Mouse (Mus musculus): ENCODE measurements at regions not wholly inside any gene's neighbourhood (a gene's known extent, or its start where the extent isn't known, plus 50 kb on each side); places are given as distances from the start of the nearest gene placed in this dataset.

DNA sequence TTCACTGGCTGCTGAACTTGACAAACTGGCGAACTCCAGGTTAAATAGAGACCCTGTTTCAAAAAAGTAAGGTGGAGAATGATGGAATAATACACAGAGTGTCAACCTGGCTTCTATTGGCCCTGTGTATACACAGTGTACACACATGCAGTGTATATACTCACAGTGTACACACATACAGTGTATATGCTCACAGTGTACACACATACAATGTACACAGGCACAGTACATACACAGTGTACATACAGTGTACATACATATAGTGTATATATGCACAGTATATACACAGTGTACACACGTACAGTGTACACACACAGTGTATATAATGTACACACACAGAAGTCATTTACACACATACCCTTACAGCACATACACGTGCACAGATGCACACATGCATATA lies 52.4 kb upstream of the Aldh1b1 start:
- no peak for ATAC-seq (replicated peaks; ENCODE audit: insufficient number of reproducible peaks, low FRiP score, low TSS enrichment, poor library complexity, severe bottlenecking)

DNA sequence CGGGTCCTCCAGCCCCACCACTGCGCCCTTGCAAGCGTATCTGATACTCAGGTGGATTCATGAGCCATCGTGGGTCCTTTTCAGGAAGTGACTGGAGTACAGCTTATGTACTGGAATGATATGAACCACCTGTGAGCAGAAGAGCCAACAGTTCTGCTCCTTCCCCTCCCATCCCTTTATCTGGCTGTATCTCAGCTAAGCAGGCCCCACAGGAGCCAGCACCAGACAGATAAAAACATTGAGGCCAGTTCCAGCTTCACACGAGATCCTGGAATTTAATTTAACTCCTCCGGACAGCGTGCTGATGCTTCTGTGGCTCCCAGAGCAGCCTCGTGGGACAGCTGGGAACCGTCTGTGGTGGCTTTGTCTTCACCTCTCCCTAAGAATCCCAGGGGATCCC lies 53.1 kb upstream of the Aldh1b1 start:
- no peak for ATAC-seq (replicated peaks; ENCODE audit: insufficient number of reproducible peaks, low FRiP score, low TSS enrichment, poor library complexity, severe bottlenecking)

DNA sequence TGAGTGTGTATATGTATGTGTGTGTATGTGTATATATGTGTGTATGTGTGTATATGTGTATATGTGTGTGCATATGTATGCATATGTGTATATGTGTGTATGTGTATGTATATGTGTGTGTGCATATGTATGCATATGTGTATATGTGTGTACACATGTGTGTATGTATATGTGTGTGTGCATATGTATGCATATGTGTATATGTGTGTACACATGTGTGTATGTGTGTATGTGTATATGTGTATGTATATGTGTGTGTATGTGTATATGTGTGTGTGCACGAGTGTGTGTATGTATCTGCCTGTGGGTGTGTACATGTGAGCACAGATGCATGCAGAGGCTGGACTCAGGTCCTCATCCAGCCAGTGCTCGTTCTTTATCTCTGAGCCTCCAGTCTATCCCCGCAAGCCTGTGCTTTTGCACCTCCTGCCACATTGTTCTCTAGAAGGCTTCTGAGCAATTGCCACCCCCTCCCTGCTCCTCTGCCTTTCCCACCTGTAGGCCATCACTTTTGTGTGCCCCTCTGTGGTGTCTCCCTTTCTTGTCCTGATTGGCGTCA lies 53.9 kb upstream of the Aldh1b1 start:
- ATAC-seq (replicated peaks; ENCODE audit: insufficient number of reproducible peaks, low FRiP score, low TSS enrichment, poor library complexity, severe bottlenecking), result no peak

DNA sequence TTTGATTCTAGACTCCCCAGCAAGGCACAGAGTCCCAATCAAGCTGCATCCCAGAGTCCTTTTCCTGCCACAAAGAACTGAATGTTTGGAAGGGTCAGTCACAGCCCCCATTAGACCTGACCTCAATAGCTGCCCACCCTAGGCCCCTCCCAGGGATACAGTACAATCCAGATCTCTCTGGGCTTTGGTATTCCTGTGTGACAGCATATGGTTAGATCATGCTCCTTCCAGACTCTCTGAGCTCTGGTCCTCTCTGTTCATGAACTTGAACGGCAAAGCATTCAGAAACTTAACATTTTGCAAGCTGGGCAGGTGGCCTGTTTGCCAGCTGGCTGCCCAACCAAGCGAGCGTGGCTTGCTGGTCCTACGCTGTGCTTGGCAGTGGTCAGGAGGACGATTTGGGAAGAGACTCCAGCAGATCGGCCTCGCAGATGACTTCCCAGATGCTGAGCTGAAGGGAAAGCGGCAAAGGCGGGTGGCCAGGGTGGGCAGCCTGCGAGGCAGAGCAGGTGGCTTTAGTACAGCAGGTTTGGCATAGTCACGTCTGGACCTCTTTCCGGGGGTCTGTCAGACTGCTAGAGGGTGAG lies 58.0 kb upstream of the Aldh1b1 start:
- no peak for ATAC-seq (replicated peaks; ENCODE audit: insufficient number of reproducible peaks, low FRiP score, low TSS enrichment, poor library complexity, severe bottlenecking)

DNA sequence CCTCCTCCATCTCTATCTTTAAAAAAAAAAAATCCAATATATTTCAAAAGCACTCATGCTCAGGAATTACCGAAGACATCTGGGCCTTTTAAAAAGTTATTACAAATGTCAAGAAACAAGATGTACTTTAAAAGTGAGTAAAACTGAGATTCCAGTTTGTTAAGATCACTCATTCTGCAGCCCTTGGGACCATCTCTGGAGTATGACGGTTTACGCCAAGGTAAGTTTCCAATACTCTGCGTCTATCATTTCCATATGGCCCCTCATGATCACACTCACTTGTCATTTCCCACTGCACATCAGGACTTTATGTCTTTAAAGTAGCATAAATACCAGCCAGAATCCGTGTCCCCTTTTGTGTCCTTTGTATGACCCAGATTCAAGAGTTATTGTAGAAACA lies 58.5 kb upstream of the Aldh1b1 start:
- ATAC-seq (replicated peaks; ENCODE audit: insufficient number of reproducible peaks, low FRiP score, low TSS enrichment, poor library complexity, severe bottlenecking), result no peak

DNA sequence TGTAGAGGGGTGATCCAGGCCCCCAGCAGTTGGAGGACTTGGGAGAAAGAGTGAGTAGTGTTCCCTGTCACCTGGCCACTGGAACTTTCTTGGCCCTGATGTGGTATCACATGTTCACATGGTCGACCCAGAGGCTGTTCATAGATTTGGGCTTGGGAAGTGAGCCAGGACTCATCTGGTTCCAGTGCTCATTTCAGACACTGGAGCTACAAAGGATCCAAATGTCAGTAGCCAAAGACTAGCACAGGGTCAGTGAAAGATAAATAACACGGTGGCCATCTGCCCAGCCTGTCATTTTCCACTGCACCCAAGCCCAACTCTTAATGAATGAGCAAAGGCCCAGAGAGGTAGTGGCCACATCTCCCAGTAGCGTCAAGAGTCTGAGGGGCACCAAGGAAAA lies 59.1 kb upstream of the Aldh1b1 start:
- no peak for ATAC-seq (replicated peaks; ENCODE audit: insufficient number of reproducible peaks, low FRiP score, low TSS enrichment, poor library complexity, severe bottlenecking)

DNA sequence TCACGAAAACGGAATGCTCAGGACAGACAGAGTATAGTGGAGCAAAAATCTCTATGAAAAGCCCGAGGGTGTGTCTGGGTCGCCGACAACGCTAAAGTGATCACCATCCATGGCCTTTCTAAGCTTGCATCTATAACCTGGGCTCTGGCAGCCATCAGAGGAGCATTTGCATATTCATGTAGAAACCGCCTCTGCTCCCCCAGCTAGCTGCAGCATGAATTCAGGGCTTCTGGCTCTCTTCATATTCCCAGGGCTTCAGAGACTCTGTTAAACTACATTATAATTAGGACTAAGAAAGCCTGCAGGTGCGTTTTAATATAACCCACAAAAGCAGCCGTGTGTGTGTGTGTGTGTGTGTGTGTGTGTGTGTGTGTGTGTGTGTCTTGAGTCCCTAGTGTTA lies 59.7 kb upstream of the Aldh1b1 start:
- ATAC-seq (replicated peaks; ENCODE audit: insufficient number of reproducible peaks, low FRiP score, low TSS enrichment, poor library complexity, severe bottlenecking), result no peak

DNA sequence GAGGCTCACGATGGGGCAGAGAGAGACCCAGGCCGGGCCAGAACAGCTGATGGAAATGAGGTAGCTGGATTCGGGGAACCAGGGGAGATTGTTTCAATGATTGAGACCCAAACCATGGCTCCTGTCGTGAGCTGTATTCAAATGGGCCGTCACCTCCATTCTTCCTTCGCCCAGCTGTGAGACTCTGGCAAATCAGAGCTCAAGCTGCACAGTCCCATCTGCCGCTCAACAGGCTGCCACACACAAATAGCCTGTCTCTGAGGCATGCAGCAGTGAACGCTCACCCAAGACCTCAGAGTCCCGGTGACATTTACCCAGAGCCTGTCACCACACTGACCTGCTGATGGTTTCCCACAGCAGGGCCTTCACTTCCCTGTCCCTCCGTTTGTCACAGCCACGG lies 60.1 kb upstream of the Aldh1b1 start:
- ATAC-seq (replicated peaks; ENCODE audit: insufficient number of reproducible peaks, low FRiP score, low TSS enrichment, poor library complexity, severe bottlenecking), result no peak

DNA sequence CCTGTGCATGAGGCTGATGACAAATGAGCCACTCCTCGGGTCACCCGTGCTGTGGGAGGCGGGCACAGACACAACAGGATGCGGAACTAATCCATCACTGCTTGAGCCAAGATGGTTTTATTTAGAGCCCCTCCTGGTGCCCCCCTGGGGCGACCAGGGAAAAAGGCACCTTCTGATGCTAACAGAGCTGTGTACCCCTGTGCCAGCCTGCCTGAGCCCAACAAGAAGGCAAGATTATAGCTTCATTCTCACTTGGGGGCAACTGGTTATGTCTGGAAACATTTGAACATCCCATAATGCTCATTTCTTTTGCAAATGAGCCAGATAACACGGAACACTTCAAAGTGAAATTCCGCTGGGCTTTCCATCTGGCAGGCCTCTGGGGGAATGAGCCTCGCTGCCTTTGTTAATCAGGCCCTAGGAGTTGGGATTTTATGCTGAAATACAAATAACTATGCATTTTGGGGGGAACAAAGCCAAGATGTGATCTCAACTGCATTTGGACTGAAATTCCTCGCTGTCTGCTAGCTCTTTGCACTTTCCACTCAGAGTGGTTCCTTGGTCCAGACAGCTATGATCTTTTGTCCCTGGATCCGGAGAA lies 62.5 kb upstream of the Aldh1b1 start:
- ATAC-seq (replicated peaks; ENCODE audit: insufficient number of reproducible peaks, low FRiP score, low TSS enrichment, poor library complexity, severe bottlenecking), result no peak

DNA sequence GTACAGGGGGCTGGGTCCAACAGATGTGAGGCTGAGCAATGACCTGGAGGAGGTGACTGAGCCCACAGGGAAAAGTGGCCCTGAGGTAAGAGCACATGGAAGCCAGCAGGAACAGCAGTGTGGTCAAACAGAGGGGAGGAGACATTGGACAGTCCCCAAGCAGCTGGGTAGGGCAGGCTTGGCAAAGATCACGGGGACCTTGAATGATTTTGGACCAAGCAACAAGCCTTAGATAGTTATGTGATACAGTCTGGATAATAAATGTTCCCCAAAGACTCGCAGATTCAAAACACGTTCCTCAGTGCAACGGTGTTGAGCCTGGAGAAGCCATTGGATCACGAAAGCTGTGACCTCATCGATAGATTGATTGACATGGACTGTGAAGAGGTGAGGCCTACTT lies 64.8 kb upstream of the Aldh1b1 start:
- ATAC-seq (replicated peaks; ENCODE audit: insufficient number of reproducible peaks, low FRiP score, low TSS enrichment, poor library complexity, severe bottlenecking), result no peak

DNA sequence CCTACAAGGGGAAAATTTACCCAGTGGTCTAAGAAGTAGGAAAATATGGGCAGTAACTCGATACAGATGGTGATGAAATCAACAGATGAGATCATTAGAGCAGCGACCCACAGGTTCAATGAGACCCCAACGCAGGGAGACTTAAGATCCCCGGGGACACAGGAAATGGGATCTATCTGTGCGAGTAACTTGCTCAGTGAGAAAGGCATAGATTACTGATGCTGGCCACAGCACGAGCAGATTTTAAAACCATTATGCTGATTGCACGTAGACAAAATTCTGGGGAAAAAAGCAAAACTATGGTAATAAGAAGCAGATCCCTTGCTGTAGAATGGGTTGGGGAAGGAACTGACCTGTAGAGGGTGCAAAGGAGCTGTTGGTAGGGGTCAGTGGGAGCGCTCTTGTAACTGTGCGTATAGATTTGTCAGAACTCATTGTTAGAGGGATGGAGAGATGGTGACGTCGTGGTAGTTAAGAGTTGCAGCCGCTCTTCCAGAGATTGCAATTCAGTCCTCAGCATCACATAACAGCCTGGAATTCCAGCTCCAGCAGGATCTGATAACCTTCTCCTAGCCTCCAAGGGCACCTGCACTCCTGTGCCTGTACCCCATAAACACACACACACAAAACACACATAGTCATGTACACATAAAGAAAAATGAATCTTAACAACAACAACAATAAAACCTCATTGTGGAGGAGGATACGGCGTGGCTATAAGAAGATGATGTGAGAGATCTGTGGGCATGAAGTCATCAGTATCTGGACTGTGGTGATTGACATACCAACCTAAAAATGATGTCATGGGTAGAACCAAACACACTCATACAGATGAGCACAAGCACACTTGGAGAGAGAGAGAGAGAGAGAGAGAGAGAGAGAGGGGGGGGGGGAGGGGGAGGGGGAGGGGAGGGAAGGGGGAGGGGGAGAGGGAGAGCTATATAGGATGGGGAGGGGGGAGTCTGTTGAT lies 67.7 kb upstream of the Aldh1b1 start:
- ATAC-seq (replicated peaks; ENCODE audit: insufficient number of reproducible peaks, low FRiP score, low TSS enrichment, poor library complexity, severe bottlenecking), result no peak

DNA sequence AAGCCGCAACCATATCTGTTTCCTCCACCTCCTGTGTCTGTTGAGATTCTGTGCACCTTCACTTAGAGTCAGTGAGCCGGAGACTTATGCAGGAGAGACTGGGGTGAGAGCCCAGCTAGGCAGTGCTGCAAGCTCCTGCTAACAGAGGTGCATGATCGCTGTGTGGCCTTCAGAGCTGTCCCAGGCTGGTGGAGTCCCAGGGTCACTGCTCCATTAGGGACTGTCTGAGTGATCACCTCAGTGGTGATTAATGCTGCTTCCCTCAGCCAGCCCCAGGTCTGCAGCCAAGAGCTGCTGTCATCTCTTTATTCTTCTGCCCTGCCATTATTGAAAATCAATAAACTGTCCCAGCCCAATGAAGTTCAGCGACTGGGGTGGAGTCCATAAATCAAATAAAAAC lies 69.0 kb upstream of the Aldh1b1 start:
- ATAC-seq (replicated peaks; ENCODE audit: insufficient number of reproducible peaks, low FRiP score, low TSS enrichment, poor library complexity, severe bottlenecking), result no peak

DNA sequence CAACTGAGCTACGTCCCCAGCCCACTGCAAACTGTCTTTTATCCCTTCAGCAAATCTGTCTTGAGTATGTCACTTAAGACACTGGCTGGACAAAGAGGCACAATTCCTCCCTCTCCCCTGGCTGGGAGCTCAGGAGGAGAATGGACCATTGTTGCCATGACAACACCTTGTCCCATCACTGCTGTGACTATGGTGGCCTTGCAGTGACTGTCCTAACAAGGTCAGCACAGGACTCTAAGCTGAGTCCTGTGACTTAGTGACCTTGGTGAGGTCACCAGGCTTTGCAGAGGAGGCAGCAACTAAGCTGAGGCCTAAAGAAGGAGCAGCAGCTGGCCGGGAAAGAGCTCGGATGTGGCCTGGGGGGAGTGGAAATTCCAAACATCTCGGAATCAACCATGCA lies 70.0 kb upstream of the Aldh1b1 start:
- ATAC-seq (replicated peaks; ENCODE audit: insufficient number of reproducible peaks, low FRiP score, low TSS enrichment, poor library complexity, severe bottlenecking), result no peak

DNA sequence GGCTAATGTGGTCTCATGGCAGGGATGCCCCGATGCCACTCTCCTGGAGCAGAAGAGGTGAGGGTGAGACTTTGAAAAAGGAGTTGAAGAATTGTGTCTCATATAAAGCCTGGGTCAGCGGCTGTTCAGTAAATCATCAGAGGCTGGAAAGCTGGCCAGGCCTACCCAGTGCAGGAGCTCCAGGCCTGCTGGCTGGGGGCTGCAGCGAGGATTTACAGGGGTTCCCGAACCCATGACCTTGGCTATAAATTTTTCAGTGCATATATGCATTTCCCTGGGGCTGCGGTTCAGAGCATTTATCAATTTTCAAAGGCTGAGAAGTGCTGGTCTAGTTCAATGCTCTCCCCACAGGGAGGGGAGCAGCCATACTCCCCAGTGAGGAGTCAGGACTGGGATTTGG lies 70.9 kb upstream of the Aldh1b1 start:
- no peak for ATAC-seq (replicated peaks; ENCODE audit: insufficient number of reproducible peaks, low FRiP score, low TSS enrichment, poor library complexity, severe bottlenecking)

DNA sequence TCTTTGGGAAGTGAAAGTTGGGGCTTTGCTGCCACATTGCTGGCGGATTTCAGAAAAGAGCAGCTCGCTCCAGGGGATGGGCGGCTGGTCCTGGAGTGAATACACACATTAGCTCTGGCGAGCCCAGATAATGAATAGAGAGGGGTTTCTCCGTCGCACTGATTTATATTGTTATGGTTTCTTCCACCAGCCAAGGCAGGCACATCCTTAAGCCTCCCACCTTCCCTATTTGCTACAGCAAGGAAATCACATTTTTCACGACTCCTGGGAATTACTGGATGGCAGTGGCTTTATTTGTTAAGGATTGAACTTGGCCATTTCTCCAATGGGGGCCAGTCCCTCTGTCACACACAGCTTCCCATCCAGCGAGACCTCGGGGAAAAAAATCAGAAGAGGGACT lies 71.3 kb upstream of the Aldh1b1 start:
- no peak for ATAC-seq (replicated peaks; ENCODE audit: insufficient number of reproducible peaks, low FRiP score, low TSS enrichment, poor library complexity, severe bottlenecking)

DNA sequence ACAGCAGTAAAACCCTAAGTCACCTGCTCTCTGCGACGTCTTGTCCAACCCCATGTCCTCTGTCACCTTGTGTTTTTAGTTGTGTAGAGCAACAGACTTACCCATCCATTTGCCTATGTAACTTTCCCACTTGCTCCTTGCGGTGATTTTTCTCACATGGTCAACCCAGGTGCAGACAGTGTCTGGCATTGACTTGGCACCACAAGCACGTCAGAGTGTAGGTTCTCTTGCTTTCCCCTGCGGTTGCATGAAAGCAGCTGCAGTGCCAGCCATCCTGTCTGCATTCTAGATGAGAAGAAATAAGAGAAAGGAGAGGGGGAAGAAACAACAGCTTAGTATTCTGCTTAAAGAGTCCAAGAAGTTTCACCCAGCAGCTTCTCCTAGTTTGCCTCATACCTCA lies 72.0 kb upstream of the Aldh1b1 start:
- no peak for ATAC-seq (replicated peaks; ENCODE audit: insufficient number of reproducible peaks, low FRiP score, low TSS enrichment, poor library complexity, severe bottlenecking)

DNA sequence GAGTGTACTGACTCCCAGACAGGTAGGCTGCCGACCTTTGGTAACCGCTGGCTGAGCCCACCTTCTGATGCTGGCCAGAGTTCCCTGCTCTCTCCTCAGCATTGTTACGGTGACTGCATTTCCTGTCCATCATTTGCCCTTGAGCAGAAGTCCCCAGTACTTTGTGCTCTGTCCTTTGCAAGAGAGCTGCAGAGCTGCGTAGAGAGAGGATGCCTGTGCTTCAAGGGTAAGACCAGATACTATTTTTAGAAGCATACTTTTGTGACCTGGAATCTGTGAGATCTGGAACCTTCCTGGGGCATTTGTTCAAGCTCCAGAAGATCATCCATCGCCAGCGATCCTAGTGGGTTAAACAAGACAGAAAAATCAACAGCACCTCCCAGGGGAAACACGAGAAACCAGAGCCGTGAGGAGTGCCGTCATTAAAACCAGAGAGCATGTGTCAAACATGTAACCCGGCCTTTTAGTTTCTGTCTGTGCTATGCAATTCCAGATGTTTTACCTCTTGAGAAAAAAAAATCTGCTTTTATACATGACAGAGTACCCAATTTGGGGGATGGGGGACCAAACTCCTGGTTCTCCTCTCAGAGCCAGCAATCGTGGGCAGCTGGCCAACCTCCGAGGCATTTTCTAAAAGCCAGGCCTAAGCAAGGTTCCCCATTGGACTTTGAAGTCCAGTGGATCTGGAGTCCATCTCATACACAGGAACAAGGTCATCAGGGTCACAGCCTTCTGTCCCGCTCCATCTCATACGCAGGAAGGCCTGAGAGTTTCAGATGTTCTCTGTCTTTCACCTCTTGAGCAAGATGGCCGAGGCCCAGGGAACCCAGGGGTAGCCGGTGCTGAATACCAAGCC lies 73.5 kb upstream of the Aldh1b1 start:
- no peak for ATAC-seq (replicated peaks; ENCODE audit: insufficient number of reproducible peaks, low FRiP score, low TSS enrichment, poor library complexity, severe bottlenecking)

DNA sequence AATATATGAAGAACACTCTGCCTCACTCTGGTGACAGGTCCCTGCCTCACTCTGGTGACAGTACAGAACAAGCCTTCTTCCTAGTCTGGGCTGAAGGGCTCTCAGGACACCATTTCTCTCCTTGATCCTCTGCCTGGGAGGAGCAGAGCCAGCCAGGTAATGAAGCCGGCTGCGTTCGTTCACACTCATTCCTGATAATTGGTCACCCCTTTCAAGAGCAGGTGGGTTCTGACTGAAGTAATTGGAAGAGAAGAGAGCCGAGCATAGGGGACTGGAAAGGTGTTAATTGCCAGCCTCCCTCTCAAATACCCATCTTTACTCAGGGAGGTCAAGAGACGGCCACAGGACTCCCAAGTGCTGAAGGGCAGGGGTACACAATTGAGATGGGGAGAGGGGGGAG lies 78.5 kb upstream of the Aldh1b1 start:
- ATAC-seq (replicated peaks; ENCODE audit: insufficient number of reproducible peaks, low FRiP score, low TSS enrichment, poor library complexity, severe bottlenecking), result no peak

DNA sequence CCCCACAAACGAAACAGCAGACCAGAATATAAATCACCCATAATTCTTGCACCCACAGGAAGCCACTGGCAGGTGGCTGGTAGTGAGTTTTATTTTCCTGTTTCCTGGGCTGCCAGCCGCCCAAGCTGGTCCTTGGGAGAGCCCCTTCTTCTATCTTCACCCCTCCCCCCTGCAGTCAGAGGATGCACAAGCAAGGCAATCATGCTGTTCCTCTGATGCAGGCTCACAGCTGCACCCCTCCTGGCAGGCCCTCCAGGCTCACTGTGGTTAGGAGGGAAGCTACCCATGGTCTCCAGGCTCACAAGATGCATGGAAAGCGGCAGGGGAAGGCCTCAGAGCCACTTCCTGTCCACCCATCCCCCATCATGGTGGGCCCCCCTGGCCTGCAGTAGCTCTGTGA lies 79.3 kb upstream of the Aldh1b1 start:
- ATAC-seq (replicated peaks; ENCODE audit: insufficient number of reproducible peaks, low FRiP score, low TSS enrichment, poor library complexity, severe bottlenecking), result no peak

Measured in monocyte, adult 5-6 weeks (primary cell).